Mouse (Mus musculus) limb, embryonic 11.5 days (tissue): ENCODE data around the gene Bzw1. TPM values are rescaled to one million over a fixed set of nuclear protein-coding genes. Genes with fewer than 3 reads are reported as not detected.

Experiments used
- polyA plus RNA-seq: library from polyadenylated mRNA; unstranded; fragments of >200 nt; fragmentation: Nextera tagmentation; extraction: Ambion mirVana; gene quantifications from 2 replicates; pipeline ENCODE4 v1.2.1, GENCODE M21; 2014

Bzw1 gene
- polyA plus RNA-seq, 1 experiment from 2014 or later = 499 TPM

Other genes starting within 250 kb of the Bzw1 start
- 0.08 and 0.30 TPM in 2 replicates for gene Aox4, start 182.5 kb upstream of the Bzw1 start, polyA plus RNA-seq
- 0.09 TPM in 1 of 2 replicates, not detected in the other for gene Aox2, start 114.6 kb upstream of the Bzw1 start, polyA plus RNA-seq
- 166 and 176 TPM in 2 replicates for gene Clk1, start 31.2 kb downstream of the Bzw1 start, polyA plus RNA-seq
- gene Nif3l1, start 52.3 kb downstream of the Bzw1 start, polyA plus RNA-seq = 68.4 and 68.8 TPM in 2 replicates
- gene Ppil3, start 52.6 kb downstream of the Bzw1 start, polyA plus RNA-seq = 57.2 and 64.1 TPM in 2 replicates
- gene Orc2, start 112.2 kb downstream of the Bzw1 start, polyA plus RNA-seq = 53.6 and 56.7 TPM in 2 replicates
- gene Fam126b, start 193.4 kb downstream of the Bzw1 start, polyA plus RNA-seq = 6.5 and 7.0 TPM in 2 replicates
- gene Ndufb3, start 193.5 kb downstream of the Bzw1 start, polyA plus RNA-seq = 144 and 149 TPM in 2 replicates